In genomic region chr1:7397807-7398446, GRCm38 (mm10) we compare ENCODE assay signal across 8 mouse cellular contexts.
DNase-seq lines count a peak whose midpoint lies in the region; ATAC-seq and TF ChIP-seq lines count a peak whose summit lies in the region.

No protein-coding gene starts in this region.

- H3K4me1 ChIP-seq in ES-E14 (ENCODE audit: control insufficient read depth in 2 of 2, insufficient read depth in 2 of 2, low read length in 2 of 2, poor library complexity in 1 of 2), result peaks cover 0 to 3% of the 10 kb centered on the region in 2 experiments; a peak in 1 of 4 replicates
- no peaks in the 10 kb centered on the region for H3K4me1 ChIP-seq in forebrain, embryonic 15.5 days
- H3K4me1 ChIP-seq in lung, adult 2 months (ENCODE audit: control insufficient read depth, insufficient read depth, low read length), result no peaks in the 10 kb centered on the region

- in situ Hi-C loops in ES-E14 (cut with MboI; ENCODE audit: low sequenced_read_pairs in 2 of 2, unreplicated experiment in 2 of 2), result no loop called here

- peak; percentile 36 for TF ChIP-seq CTCF in lung, adult 2 months (IDR thresholded peaks at IDR 0.05; ENCODE audit: insufficient read depth, low read length)

- no peak for TF ChIP-seq POLR2A in lung, adult 2 months (IDR thresholded peaks at IDR 0.05; ENCODE audit: borderline replicate concordance, extremely low read depth, low read depth, low read length)

- peak overlapping the region; percentile 99 for H3K9ac ChIP-seq in ES-E14 (ENCODE audit: insufficient read depth, low read depth, low read length, poor library complexity, severe bottlenecking)
- peak overlapping the region; percentile 67 for H3K9ac ChIP-seq in forebrain, embryonic 15.5 days (replicated peaks)

- peak overlapping the region; percentile 95 for H3K27ac ChIP-seq in ES-E14 (ENCODE audit: insufficient read depth, low read depth, low read length, poor library complexity, severe bottlenecking)
- H3K27ac ChIP-seq in forebrain, embryonic 15.5 days (replicated peaks), result peak overlapping the region; percentile 89

- DNase-seq in ES-E14 (ENCODE audit: low read depth, low spot score), result peak; percentile 96
- DNase-seq in cerebellum, adult 11-12 months, result peak; percentile 99
- peak; percentile 93 for DNase-seq in heart, postnatal 25 days (ENCODE audit: low spot score)
- DNase-seq in layer of hippocampus, adult 18-20 months (ENCODE audit: low spot score in 2 of 2), result peak; percentile 94 to 99
- peak; percentile 98 for DNase-seq in lung, adult 2 months
- peak; percentile 93 to 95 for DNase-seq in thymus, adult 18-20 months

- under 1% methylated on average over 43 of the region's 46 CpGs for WGBS in forebrain, embryonic 15.5 days
- WGBS in lung, adult 2 months, result under 1% methylated on average over 46 of the region's 46 CpGs

- no peaks in the 10 kb centered on the region for H3K27me3 ChIP-seq in forebrain, embryonic 15.5 days

- H3K4me3 ChIP-seq in ES-E14 (ENCODE audit: insufficient read depth in 1 of 2, low read depth in 1 of 2, low read length in 2 of 2, poor library complexity in 1 of 2, severe bottlenecking in 1 of 2), result peak overlapping the region; percentile 97 to 99
- peak overlapping the region; percentile 80 for H3K4me3 ChIP-seq in forebrain, embryonic 15.5 days
- peak overlapping the region; percentile 90 for H3K4me3 ChIP-seq in lung, adult 2 months (replicated peaks; ENCODE audit: extremely low read depth, low read depth, low read length)

- intact Hi-C loops in heart, postnatal 25 days (cut with DNase I), result no loop called here

- ATAC-seq in forebrain, embryonic 15.5 days (replicated peaks), result peak; percentile 98
- ATAC-seq in neutrophil, adult 5-6 weeks (ENCODE audit: extremely low read depth, insufficient number of reproducible peaks, low FRiP score, poor library complexity, severe bottlenecking), result peak; percentile 80

- peak overlapping the region; percentile 49 for H3K4me2 ChIP-seq in forebrain, embryonic 15.5 days (replicated peaks)

- H3K9me3 ChIP-seq in ES-E14 (ENCODE audit: control insufficient read depth, insufficient read depth, low read depth, low read length), result no peaks in the 10 kb centered on the region
- no peaks in the 10 kb centered on the region for H3K9me3 ChIP-seq in forebrain, embryonic 15.5 days

- H3K36me3 ChIP-seq in ES-E14 (ENCODE audit: control insufficient read depth, insufficient read depth, low read length, poor library complexity, severe bottlenecking), result no peaks in the 10 kb centered on the region
- no peaks in the 10 kb centered on the region for H3K36me3 ChIP-seq in forebrain, embryonic 15.5 days

TF ChIP-seq in ES-E14, 5 proteins besides CTCF, POLR2A, EP300 and RAD21:
- TF ChIP-seq CHD2 (IDR thresholded peaks at IDR 0.05; ENCODE audit: low read depth, low read length) (peak; percentile 85; the same call in 1 of the 2 replicates), MAFK (IDR thresholded peaks at IDR 0.05; ENCODE audit: insufficient read depth, low read depth, low read length) (no peak), ZC3H11A (IDR thresholded peaks at IDR 0.05; ENCODE audit: borderline replicate concordance, low read depth, low read length) (no peak), ZNF384 (IDR thresholded peaks at IDR 0.05; ENCODE audit: low read depth, low read length) (peak; percentile 68; the same call in 1 of the 2 replicates), HCFC1 (IDR thresholded peaks at IDR 0.05; ENCODE audit: borderline replicate concordance, insufficient read depth, low read length) (peak; percentile 77; the same call in 1 of the 2 replicates)

Comparison
In these comparisons a context has a peak if more than half of its experiments do, and no peak if none do; other contexts are left out.
1. Peak in every context shown above with its lines: DNase-seq, ATAC-seq, H3K4me3 ChIP-seq and H3K27ac ChIP-seq.